Mouse (Mus musculus) T-helper 17 cell (primary cell): ENCODE data around the gene Gm10358.
"Not testable (repeated sequence)": the region's sequence is repeated elsewhere in the genome, so short reads cannot be mapped to it uniquely, and the experiment has no call there.

Experiments
- in situ Hi-C, 2 experiments: fragments of 300-600 bp; cut with MboI, MseI; formaldehyde crosslinking; loops; 1 replicate in 1 of 2; 2 replicates in 1 of 2; pipeline ENCODE4 v1.15.1; 2025; ENCODE audit warnings: high pct_unique_total_duplicates in 2 of 2

Gene Gm10358

DNA sequence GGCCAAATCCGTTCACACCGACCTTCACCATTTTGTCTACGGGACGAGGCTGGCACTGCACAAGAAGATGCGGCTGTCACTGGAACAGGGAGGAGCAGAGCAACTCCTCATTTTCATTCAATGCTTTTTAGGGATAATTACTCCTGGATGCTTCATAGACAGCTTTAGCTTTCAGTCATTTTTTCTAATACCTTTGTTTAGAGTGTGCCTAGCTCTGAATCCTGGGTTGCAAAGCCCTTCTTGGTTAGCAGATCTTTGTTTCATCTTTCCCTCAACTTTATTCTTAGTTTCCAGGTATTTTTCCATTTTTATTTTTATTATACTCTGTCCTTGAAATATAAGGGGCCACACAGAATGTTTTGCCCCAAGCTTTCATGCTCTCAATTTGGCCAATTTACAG is at the start of gene Gm10358:
Gene Gm10358, minus strand, starts transcription at position 101 of the 400 bp plus-strand sequence.
- in situ Hi-C loops: loop anchor here in 1 of 2 experiments (10.0 kb wide), 2 partner anchors 242 to 848 kb away; no protein-coding TSS in a partner anchor

GRCm38 (mm10) chr8:75448394-75448793 is 42.0 kb upstream of the Gm10358 start, which contains the start of gene Iqcm:
Iqcm (plus strand) TSS chr8:75448694.
- in situ Hi-C loops: no loop called here

DNA sequence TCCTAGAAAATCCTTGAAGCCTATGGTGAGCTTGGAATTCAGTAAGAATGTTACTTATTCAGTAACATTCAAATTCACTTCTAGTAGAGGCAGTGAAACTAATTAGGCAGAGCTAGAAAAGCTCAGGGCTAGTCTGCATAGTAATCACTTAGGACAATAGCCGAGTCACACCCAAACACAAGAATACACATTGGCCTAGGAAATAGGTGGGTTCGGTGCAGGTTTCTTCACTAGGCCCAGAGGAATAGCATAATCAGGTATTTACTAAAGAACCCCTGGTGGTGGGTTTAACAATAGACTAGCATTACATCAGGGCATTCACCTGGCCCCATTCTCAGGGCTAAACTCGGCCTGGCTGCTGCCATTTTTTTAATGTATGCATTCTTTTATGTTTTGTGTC is 9.3 kb upstream of the Gm10358 start:
- in situ Hi-C loops: not testable (repeated sequence)

DNA sequence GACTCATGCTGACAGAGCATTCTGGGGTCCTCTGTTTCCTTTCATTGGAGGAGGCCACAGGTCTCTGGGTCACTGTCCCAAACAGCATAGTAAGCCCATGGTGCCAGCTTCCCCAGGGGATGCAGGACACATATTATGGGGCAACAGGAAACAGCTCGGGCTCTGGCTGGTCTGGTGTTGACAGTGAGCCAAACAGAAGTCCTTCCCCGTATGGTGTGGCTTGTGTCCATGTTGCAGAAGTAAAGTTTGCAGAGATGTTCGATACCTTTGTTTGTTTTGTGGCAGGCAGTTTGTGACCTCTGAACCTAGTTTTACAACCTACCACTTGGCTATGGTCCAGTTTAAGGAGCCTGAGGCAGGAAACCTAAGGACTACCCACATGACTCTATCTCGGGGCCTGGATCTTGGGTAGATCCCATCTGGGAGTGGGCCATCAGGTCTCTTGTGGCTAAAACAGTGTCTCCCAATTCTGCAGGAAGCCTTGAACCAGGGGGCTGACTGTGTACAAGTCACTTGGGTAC is 21.6 kb downstream of the Gm10358 start:
- in situ Hi-C loops: no loop called here

DNA sequence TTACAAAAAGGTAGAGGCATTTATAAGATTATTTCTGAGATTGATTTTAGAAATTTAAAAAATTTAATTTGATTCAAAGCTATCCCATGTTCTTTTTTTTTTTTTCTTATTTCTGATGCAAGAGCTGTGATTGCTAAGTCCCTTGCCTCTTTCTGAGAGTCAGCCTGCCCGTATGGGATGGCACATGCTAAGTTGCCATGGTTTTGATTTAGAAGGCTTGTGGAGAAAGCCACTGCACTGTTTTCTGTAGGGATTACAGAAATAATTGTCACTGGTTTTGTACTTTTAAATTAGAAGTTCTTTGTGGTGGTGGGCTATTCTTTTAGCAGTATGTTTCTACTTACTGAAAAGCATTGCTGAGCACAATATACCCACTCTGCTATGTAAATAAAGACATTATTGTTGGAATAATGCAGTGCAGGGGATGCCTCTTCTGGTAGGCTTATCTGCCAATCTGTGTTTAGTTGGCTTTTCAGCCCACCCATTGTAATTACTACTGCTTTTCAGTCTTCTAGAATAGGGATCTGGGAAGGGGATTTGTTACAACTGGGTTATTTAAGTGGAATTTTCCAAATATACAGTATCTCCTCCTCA is 30.8 kb downstream of the Gm10358 start:
- in situ Hi-C loops: no loop called here

DNA sequence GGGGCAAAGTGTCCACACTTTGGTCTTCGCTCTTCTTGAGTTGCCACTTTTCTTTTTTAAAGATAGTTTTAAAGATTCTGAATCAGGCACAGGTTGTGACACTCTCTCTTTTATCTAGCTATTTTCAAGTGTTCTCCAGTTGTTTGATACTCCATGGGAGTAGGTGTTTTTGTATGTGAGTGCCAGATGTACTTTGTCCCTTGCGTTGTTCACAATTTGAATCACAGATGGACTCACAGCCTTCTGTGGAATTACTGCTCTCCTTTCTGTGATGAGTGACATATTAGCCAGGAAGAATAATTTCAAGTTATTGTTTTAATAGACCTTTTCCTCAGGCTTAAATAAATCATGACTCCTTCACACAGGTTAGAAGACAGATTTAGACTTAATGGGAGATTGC is 34.4 kb downstream of the Gm10358 start:
- in situ Hi-C loops: no loop called here
